Mouse (Mus musculus) myocyte (in vitro differentiated cells): Measurements from ENCODE around the gene Tbc1d2.

Experiments
- CEBPB ChIP-seq: IDR thresholded peaks from 2 replicates; pipeline ENCODE4 v1.6.1; 2011; ENCODE audit warnings: mild to moderate bottlenecking, moderate library complexity; ENCODE audit not compliant: poor library complexity, insufficient read depth, severe bottlenecking
- E2F4 ChIP-seq: IDR thresholded peaks from one replicate; pipeline ENCODE4 v1.6.1; 2011; ENCODE audit warnings: mild to moderate bottlenecking, control low read depth, moderate library complexity; ENCODE audit not compliant: insufficient read depth
- MAX ChIP-seq: IDR thresholded peaks from one replicate; pipeline ENCODE4 v1.6.1; 2011; ENCODE audit warnings: low read depth, mild to moderate bottlenecking, control low read depth
- POLR2A ChIP-seq: IDR thresholded peaks from one replicate; pipeline ENCODE4 v1.6.1; 2011; ENCODE audit warnings: low read depth, mild to moderate bottlenecking, control low read depth, moderate library complexity; ENCODE audit not compliant: insufficient read length
- POLR2AphosphoS2 ChIP-seq: IDR thresholded peaks from one replicate; pipeline ENCODE4 v1.6.1; 2011; ENCODE audit warnings: low read depth, control low read depth; ENCODE audit not compliant: insufficient read length
- REST ChIP-seq: IDR thresholded peaks from one replicate; pipeline ENCODE4 v1.6.1; 2011; ENCODE audit warnings: mild to moderate bottlenecking, control low read depth, moderate library complexity; ENCODE audit not compliant: insufficient read depth, insufficient read length
- TCF12 ChIP-seq: IDR thresholded peaks from one replicate; pipeline ENCODE4 v1.6.1; 2011; ENCODE audit warnings: mild to moderate bottlenecking, control low read depth; ENCODE audit not compliant: poor library complexity, insufficient read depth, severe bottlenecking
- USF1 ChIP-seq: IDR thresholded peaks from one replicate; pipeline ENCODE4 v1.6.1; 2011; ENCODE audit warnings: low read depth, mild to moderate bottlenecking, control low read depth, moderate library complexity

GRCm38 (mm10) chr4:46558672-46559667 lies 91.0 kb downstream of the Tbc1d2 start:
- TF ChIP-seq MAX = no peak
- no peak for TF ChIP-seq POLR2AphosphoS2
- no peak for TF ChIP-seq TCF12
- TF ChIP-seq POLR2A = no peak
- TF ChIP-seq E2F4 = no peak
- no peak for TF ChIP-seq REST
- TF ChIP-seq USF1 = no peak
- no peak for TF ChIP-seq CEBPB
